Mouse (Mus musculus) stomach, postnatal 0 days (tissue): Measurements from ENCODE around the gene Tpr.

ENCODE experiments used
- CTCF ChIP-seq: IDR thresholded peaks from 2 replicates; pipeline ENCODE4 v1.5.1; 2016; ENCODE audit warnings: antibody characterized with exemption, low read depth, mild to moderate bottlenecking, moderate library complexity
- EP300 ChIP-seq: optimal IDR thresholded peaks from 2 replicates; pipeline ENCODE3; 2016; ENCODE audit warnings: antibody characterized with exemption

- TF ChIP-seq CTCF (no peak), EP300 (no peak)
Measured at GRCm38 (mm10) chr1:150387572-150387971, 5.1 kb upstream of the Tpr start.
